16 mouse cellular contexts compared by ENCODE assay signal in genomic region chr15:61599734-61600133, GRCm38 (mm10).
DNase-seq lines count a peak whose midpoint lies in the region; ATAC-seq and TF ChIP-seq lines count a peak whose summit lies in the region.
"Had no signal": no experiment of that assay in that cellular context is flagged by ENCODE, and none has a peak within 500 bp of the region (broad histone marks: within the 10 kb centered on the region; RNA-seq: fewer than 3 reads in every experiment).

No protein-coding gene starts in this region.

- ATAC-seq in forebrain, embryonic 15.5 days (replicated peaks) = no peak; the same call in 1 of the 2 replicates
- peak; percentile 85 for ATAC-seq in lung, embryonic 14.5 days (ENCODE audit: insufficient read depth)
- ATAC-seq in forebrain, embryonic 16.5 days = peak; percentile 73
- ATAC-seq in heart, embryonic 15.5 days (replicated peaks; ENCODE audit: insufficient number of reproducible peaks, insufficient read depth, low FRiP score, low read depth) = peak; percentile 64; the same call in 1 of the 2 replicates
- ATAC-seq in hindbrain, postnatal 0 days = no peak
- ATAC-seq: inflammation-experienced regulatory T-cells, adult 6 months had no signal

- H3K27me3 ChIP-seq in forebrain, embryonic 15.5 days = no peaks in the 10 kb centered on the region
- H3K27me3 ChIP-seq in forebrain, embryonic 10.5 days (ENCODE audit: poor library complexity, severe bottlenecking) = no peaks in the 10 kb centered on the region
- H3K27me3 ChIP-seq in lung, embryonic 14.5 days (ENCODE audit: insufficient read depth, low read length) = no peaks in the 10 kb centered on the region
- no peaks in the 10 kb centered on the region for H3K27me3 ChIP-seq in forebrain, embryonic 16.5 days (replicated peaks; ENCODE audit: control insufficient read depth, insufficient read depth, low read length)
- no peaks in the 10 kb centered on the region for H3K27me3 ChIP-seq in heart, embryonic 15.5 days
- H3K27me3 ChIP-seq in hindbrain, postnatal 0 days (ENCODE audit: insufficient read depth, low read length) = no peaks in the 10 kb centered on the region
- H3K27me3 ChIP-seq: liver, embryonic 15.5 days; neural tube, embryonic 13.5 days; stomach, embryonic 15.5 days had no signal

- no peak for DNase-seq in forebrain, embryonic 10.5 days (ENCODE audit: extremely low spot score, low spot score)
- DNase-seq in lung, embryonic 14.5 days = peak; percentile 90
- DNase-seq in lung, postnatal 25 days (ENCODE audit: low spot score) = no peak
- no peak for DNase-seq in hindbrain, postnatal 0 days (ENCODE audit: low spot score)
- no peak for DNase-seq in urinary bladder, adult 18-20 months (ENCODE audit: low spot score in 2 of 2)
- DNase-seq: embryo, embryonic 11 days; midbrain, embryonic 14.5 days had no signal

- H3K27ac ChIP-seq in forebrain, embryonic 15.5 days (replicated peaks) = no peak overlapping the region
- H3K27ac ChIP-seq in forebrain, embryonic 10.5 days = no peak overlapping the region
- peak overlapping the region; percentile 42; the same call in 1 of the 2 replicates for H3K27ac ChIP-seq in lung, embryonic 14.5 days (ENCODE audit: low read depth)
- no peak overlapping the region for H3K27ac ChIP-seq in forebrain, embryonic 16.5 days (ENCODE audit: low read length)
- H3K27ac ChIP-seq in heart, embryonic 15.5 days = peak overlapping the region; percentile 15; the same call in 1 of the 2 replicates
- H3K27ac ChIP-seq in hindbrain, postnatal 0 days = no peak overlapping the region
- H3K27ac ChIP-seq: kidney, postnatal 0 days; left cerebral cortex, adult 2 months; liver, embryonic 15.5 days; neural tube, embryonic 13.5 days; stomach, embryonic 15.5 days had no signal

- H3K4me1 ChIP-seq in forebrain, embryonic 15.5 days = peaks cover 8% of the 10 kb centered on the region
- 0 out of 2 replicates have a peak, but pooled peaks cover 3% of the 10 kb centered on the region for H3K4me1 ChIP-seq in forebrain, embryonic 10.5 days
- H3K4me1 ChIP-seq in lung, embryonic 14.5 days (ENCODE audit: insufficient read depth) = peaks cover 3% of the 10 kb centered on the region; the same call in 1 of the 2 replicates
- H3K4me1 ChIP-seq in forebrain, embryonic 16.5 days (replicated peaks; ENCODE audit: control insufficient read depth, insufficient read depth, low read length) = peaks cover 5% of the 10 kb centered on the region; the same call in 1 of the 2 replicates
- H3K4me1 ChIP-seq in heart, embryonic 15.5 days (replicated peaks) = peaks cover 8% of the 10 kb centered on the region; the same call in 1 of the 2 replicates
- H3K4me1 ChIP-seq in hindbrain, postnatal 0 days (ENCODE audit: insufficient read depth, low read length) = no peaks in the 10 kb centered on the region
- H3K4me1 ChIP-seq: liver, embryonic 15.5 days; neural tube, embryonic 13.5 days; stomach, embryonic 15.5 days had no signal

- no peaks in the 10 kb centered on the region for H3K9me3 ChIP-seq in forebrain, embryonic 15.5 days
- no peaks in the 10 kb centered on the region for H3K9me3 ChIP-seq in forebrain, embryonic 10.5 days
- H3K9me3 ChIP-seq in lung, embryonic 14.5 days (ENCODE audit: low read depth, low read length) = no peaks in the 10 kb centered on the region
- H3K9me3 ChIP-seq in forebrain, embryonic 16.5 days (ENCODE audit: control insufficient read depth, low read length) = no peaks in the 10 kb centered on the region
- H3K9me3 ChIP-seq in heart, embryonic 15.5 days (replicated peaks) = no peaks in the 10 kb centered on the region
- no peaks in the 10 kb centered on the region for H3K9me3 ChIP-seq in hindbrain, postnatal 0 days (ENCODE audit: low read length)
- H3K9me3 ChIP-seq: liver, embryonic 15.5 days; neural tube, embryonic 13.5 days; stomach, embryonic 15.5 days had no signal

- no peaks in the 10 kb centered on the region for H3K36me3 ChIP-seq in forebrain, embryonic 15.5 days
- no peaks in the 10 kb centered on the region for H3K36me3 ChIP-seq in forebrain, embryonic 10.5 days (replicated peaks)
- H3K36me3 ChIP-seq in lung, embryonic 14.5 days (ENCODE audit: insufficient read depth) = no peaks in the 10 kb centered on the region
- H3K36me3 ChIP-seq in forebrain, embryonic 16.5 days (ENCODE audit: control insufficient read depth, insufficient read depth) = no peaks in the 10 kb centered on the region
- no peaks in the 10 kb centered on the region for H3K36me3 ChIP-seq in heart, embryonic 15.5 days
- no peaks in the 10 kb centered on the region for H3K36me3 ChIP-seq in hindbrain, postnatal 0 days (ENCODE audit: insufficient read depth, low read length)
- H3K36me3 ChIP-seq: liver, embryonic 15.5 days; neural tube, embryonic 13.5 days; stomach, embryonic 15.5 days had no signal

- 21% methylated on average over 6 of the region's 6 CpGs for WGBS in forebrain, embryonic 15.5 days
- WGBS in forebrain, embryonic 10.5 days = 75% methylated on average over 6 of the region's 6 CpGs
- WGBS in lung, embryonic 14.5 days = 30% methylated on average over 6 of the region's 6 CpGs
- 17% methylated on average over 6 of the region's 6 CpGs for WGBS in forebrain, embryonic 16.5 days
- WGBS in heart, embryonic 15.5 days = 20% methylated on average over 6 of the region's 6 CpGs
- 53% methylated on average over 6 of the region's 6 CpGs for WGBS in hindbrain, postnatal 0 days

- H3K4me3 ChIP-seq in forebrain, embryonic 15.5 days = no peak overlapping the region
- H3K4me3 ChIP-seq in forebrain, embryonic 10.5 days = no peak overlapping the region
- H3K4me3 ChIP-seq in lung, embryonic 14.5 days (ENCODE audit: low read depth, low read length) = no peak overlapping the region
- no peak overlapping the region for H3K4me3 ChIP-seq in forebrain, embryonic 16.5 days (replicated peaks; ENCODE audit: low read length)
- H3K4me3 ChIP-seq in heart, embryonic 15.5 days = no peak overlapping the region
- H3K4me3 ChIP-seq in hindbrain, postnatal 0 days (ENCODE audit: low read length) = no peak overlapping the region
- H3K4me3 ChIP-seq: left cerebral cortex, adult 2 months; liver, embryonic 15.5 days; neural tube, embryonic 13.5 days; stomach, embryonic 15.5 days had no signal

- no peak for TF ChIP-seq CTCF in lung, embryonic 14.5 days (IDR thresholded peaks at IDR 0.05; ENCODE audit: low read depth)
- TF ChIP-seq CTCF in hindbrain, postnatal 0 days (IDR thresholded peaks at IDR 0.05; ENCODE audit: low read depth) = no peak

- no peak overlapping the region for H3K9ac ChIP-seq in forebrain, embryonic 15.5 days (replicated peaks)
- no peak overlapping the region for H3K9ac ChIP-seq in lung, embryonic 14.5 days
- no peak overlapping the region for H3K9ac ChIP-seq in forebrain, embryonic 16.5 days (replicated peaks; ENCODE audit: low read depth, low read length)
- H3K9ac ChIP-seq in heart, embryonic 15.5 days = no peak overlapping the region
- H3K9ac ChIP-seq in hindbrain, postnatal 0 days (replicated peaks; ENCODE audit: low read length) = no peak overlapping the region
- H3K9ac ChIP-seq: liver, embryonic 15.5 days; neural tube, embryonic 13.5 days; stomach, embryonic 15.5 days had no signal

- 0 out of 2 replicates have a peak overlapping the region, but pooled peaks have one; percentile 14 for H3K4me2 ChIP-seq in forebrain, embryonic 15.5 days (replicated peaks)
- 0 out of 2 replicates have a peak overlapping the region, but pooled peaks have one; percentile 16 for H3K4me2 ChIP-seq in lung, embryonic 14.5 days
- H3K4me2 ChIP-seq in forebrain, embryonic 16.5 days (ENCODE audit: low read length) = 0 out of 2 replicates have a peak overlapping the region, but pooled peaks have one; percentile 1
- peak overlapping the region; percentile 30 for H3K4me2 ChIP-seq in heart, embryonic 15.5 days
- H3K4me2 ChIP-seq in hindbrain, postnatal 0 days (ENCODE audit: low read depth, low read length) = no peak overlapping the region
- H3K4me2 ChIP-seq: liver, embryonic 15.5 days; neural tube, embryonic 13.5 days; stomach, embryonic 15.5 days had no signal

Comparison
In these comparisons a context has a peak if more than half of its experiments do, and no peak if none do; other contexts are left out.
1. ATAC-seq: peak in lung, embryonic 14.5 days (single experiment), forebrain, embryonic 16.5 days (single experiment) and heart, embryonic 15.5 days (single experiment); none in forebrain, embryonic 15.5 days (single experiment) and hindbrain, postnatal 0 days (single experiment).
2. H3K27ac ChIP-seq: peak in lung, embryonic 14.5 days (single experiment) and heart, embryonic 15.5 days (single experiment); none in forebrain, embryonic 15.5 days (single experiment), forebrain, embryonic 10.5 days (single experiment), forebrain, embryonic 16.5 days (single experiment) and hindbrain, postnatal 0 days (single experiment).